Mouse (Mus musculus) heart, adult 2 months (tissue): ENCODE measurements around the gene Dhx9. TPM values are rescaled to one million over a fixed set of nuclear protein-coding genes. Genes with fewer than 3 reads are reported as not detected.
A peak's percentile ranks its signal among the peaks of the same experiment; 100 is the strongest.

ENCODE experiments used
- DNase-seq, 2 experiments: peaks; one replicate each; pipeline ENCODE4 v3.0.0; 2021
- H3K27ac ChIP-seq: fragments of 200-600 bp; 2 replicates; pipeline ENCODE4 v1.8.1; 2022
- H3K27me3 ChIP-seq: fragments of 200-500 bp; 2 replicates; pipeline ENCODE4 v1.6.1; 2012; ENCODE audit warnings: mild to moderate bottlenecking, low read length, inconsistent platforms, mixed read lengths; ENCODE audit not compliant: control insufficient read depth, insufficient read depth
- H3K36me3 ChIP-seq: fragments of 200-500 bp; 2 replicates; pipeline ENCODE4 v1.6.1; 2012; ENCODE audit warnings: low read length, inconsistent platforms; ENCODE audit not compliant: control insufficient read depth, insufficient read depth
- H3K4me1 ChIP-seq: fragments of 200-500 bp; 2 replicates; pipeline ENCODE4 v1.6.1; 2011; ENCODE audit warnings: low read length; ENCODE audit not compliant: control insufficient read depth, insufficient read depth
- H3K4me3 ChIP-seq: fragments of 200-600 bp; 2 replicates; pipeline ENCODE4 v1.8.1; 2022
- H3K79me2 ChIP-seq: fragments of 200-500 bp; replicated peaks from 2 replicates; pipeline ENCODE4 v1.6.1; 2012; ENCODE audit warnings: mild to moderate bottlenecking, inconsistent platforms, low read length, moderate library complexity, mixed read lengths; ENCODE audit not compliant: control insufficient read depth, insufficient read depth
- H3K9ac ChIP-seq: fragments of 200-500 bp; 2 replicates; pipeline ENCODE4 v1.6.1; 2012; ENCODE audit warnings: low read depth, mild to moderate bottlenecking, control low read depth, inconsistent platforms, low read length, mixed read lengths
- CTCF ChIP-seq: fragments of 200-600 bp; IDR thresholded peaks from 2 replicates; pipeline ENCODE4 v1.8.1; 2022; ENCODE audit warnings: antibody characterized with exemption, mild to moderate bottlenecking, moderate library complexity
- EP300 ChIP-seq: fragments of 200-500 bp; IDR thresholded peaks from 2 replicates; pipeline ENCODE4 v1.6.1; 2011; ENCODE audit warnings: low read depth, low read length, control low read depth; ENCODE audit not compliant: insufficient read depth
- POLR2A ChIP-seq: fragments of 200-500 bp; IDR thresholded peaks from 2 replicates; pipeline ENCODE4 v1.6.1; 2011; ENCODE audit warnings: mild to moderate bottlenecking, low read depth, low read length, control low read depth; ENCODE audit not compliant: insufficient read depth
- WGBS: fragments of 180-500 bp; shearing (Covaris S2); methylation state at CpG from one replicate; pipeline ENCODE4 v1.1.7; 2018; 5-methylcytosine and 5-hydroxymethylcytosine counted together
- intact Hi-C: fragments of 180-260 bp; cut with DNase I; formaldehyde crosslinking; loops from one replicate; pipeline ENCODE4 v1.15.1; 2025
- polyA plus RNA-seq: library from polyadenylated mRNA; depleted of rRNA; stranded (reverse); fragments of >200 nt; gene quantifications from 2 replicates; pipeline ENCODE4 v1.2.3, GENCODE M21; 2012
- total RNA-seq, 2 experiments: library from RNA; stranded (reverse); gene quantifications; 2 replicates each; pipeline ENCODE4 v1.2.3; 2021

Dhx9 gene
- total and polyA plus RNA-seq, 3 experiments = 10.1 to 45.4 (median 44.0) TPM

- DNase-seq = peak; percentile 15 to 38
- no peak for TF ChIP-seq POLR2A
- no peak for TF ChIP-seq EP300
- peak; percentile 83 for TF ChIP-seq CTCF
- Histone ChIP-seq H3K27ac (no peak overlapping the region), H3K36me3 (no peaks in the 10 kb centered on the region; the same call in 1 of the 2 replicates), H3K4me3 (no peak overlapping the region), H3K79me2 (no peaks in the 10 kb centered on the region), H3K27me3 (no peaks in the 10 kb centered on the region), H3K9ac (no peak overlapping the region), H3K4me1 (no peaks in the 10 kb centered on the region)
- WGBS = 72% methylated on average over 10 of the region's 10 CpGs
- intact Hi-C loops = no loop called here
These were observed 36.0 kb downstream of the Dhx9 start for GRCm38 (mm10) chr1:153451237-153452154.

DNA sequence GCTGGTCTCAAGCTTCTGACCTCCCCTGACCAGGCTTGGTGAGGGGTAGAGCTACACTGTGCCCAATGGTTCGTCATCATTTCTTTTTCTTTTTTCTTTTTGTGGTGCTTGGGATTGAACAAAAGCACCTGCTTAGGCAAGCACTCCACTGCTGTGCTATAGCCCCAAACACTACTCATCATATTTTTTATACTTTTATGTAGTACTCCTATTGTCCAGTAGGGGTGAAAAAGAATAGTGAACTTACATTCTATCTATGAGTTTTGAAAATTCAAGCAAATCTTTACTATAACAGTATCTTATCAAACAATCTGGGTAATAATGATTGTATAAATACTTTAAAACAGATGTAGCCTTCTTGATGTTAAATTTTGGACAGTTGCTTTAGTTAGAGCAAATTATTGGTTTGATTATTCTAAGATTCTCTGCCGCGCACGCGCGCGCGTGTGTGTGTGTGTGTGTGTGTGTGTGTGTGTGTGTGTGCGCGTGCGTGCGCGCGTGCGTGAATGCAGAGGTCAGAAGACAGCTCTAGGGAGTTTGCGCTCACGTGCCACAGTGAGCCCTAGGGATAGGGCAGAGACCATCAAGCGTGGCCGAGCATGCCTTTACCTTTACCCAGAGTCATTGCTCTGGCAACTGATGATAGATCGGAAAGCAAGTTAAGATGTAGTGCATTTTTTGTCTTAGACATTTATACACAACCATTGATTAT lies 41.2 kb downstream of the Dhx9 start:
- Histone ChIP-seq H3K27me3 (no peaks in the 10 kb centered on the region), H3K4me1 (no peaks in the 10 kb centered on the region), H3K27ac (no peak overlapping the region), H3K9ac (no peak overlapping the region), H3K79me2 (no peaks in the 10 kb centered on the region), H3K4me3 (no peak overlapping the region), H3K36me3 (no peaks in the 10 kb centered on the region)
- WGBS = 96% methylated on average over 20 of the region's 20 CpGs
- intact Hi-C loops = no loop called here
- peak; percentile 49 for TF ChIP-seq CTCF
- no peak for TF ChIP-seq POLR2A
- no peak for TF ChIP-seq EP300
- no peak for DNase-seq

GRCm38 (mm10) chr1:153443632-153444031 lies 43.8 kb downstream of the Dhx9 start:
- WGBS = 76% methylated on average over 4 of the region's 4 CpGs

GRCm38 (mm10) chr1:153443019-153443418 lies 44.4 kb downstream of the Dhx9 start:
- no peak overlapping the region for H3K9ac ChIP-seq
- no peak overlapping the region for H3K4me3 ChIP-seq
- no peak overlapping the region for H3K27ac ChIP-seq
- DNase-seq = no peak
- no peaks in the 10 kb centered on the region for H3K79me2 ChIP-seq
- intact Hi-C loops = no loop called here
- no peaks in the 10 kb centered on the region for H3K4me1 ChIP-seq
- TF ChIP-seq CTCF (no peak), EP300 (no peak), POLR2A (no peak)
- 89% methylated on average over 1 of the region's 1 CpGs for WGBS
- H3K36me3 ChIP-seq = no peaks in the 10 kb centered on the region
- no peaks in the 10 kb centered on the region for H3K27me3 ChIP-seq

More at GRCm38 (mm10) chr1:153443632-153444031, 43.8 kb downstream of the Dhx9 start:
- Histone ChIP-seq H3K9ac (no peak overlapping the region), H3K4me3 (no peak overlapping the region), H3K4me1 (no peaks in the 10 kb centered on the region), H3K79me2 (no peaks in the 10 kb centered on the region), H3K27ac (no peak overlapping the region), H3K27me3 (no peaks in the 10 kb centered on the region), H3K36me3 (no peaks in the 10 kb centered on the region)
- TF ChIP-seq EP300 (no peak), CTCF (no peak), POLR2A (no peak)
- DNase-seq = no peak
- intact Hi-C loops = no loop called here

- intact Hi-C loops = no loop called here
- Histone ChIP-seq H3K4me1 (no peaks in the 10 kb centered on the region), H3K4me3 (no peak overlapping the region), H3K27ac (no peak overlapping the region), H3K79me2 (no peaks in the 10 kb centered on the region), H3K36me3 (no peaks in the 10 kb centered on the region), H3K27me3 (no peaks in the 10 kb centered on the region), H3K9ac (no peak overlapping the region)
- DNase-seq = no peak
- no peak for TF ChIP-seq POLR2A
- WGBS = 80% methylated on average over 3 of the region's 3 CpGs
These were observed 45.8 kb downstream of the Dhx9 start for GRCm38 (mm10) chr1:153441656-153442055.

DNA sequence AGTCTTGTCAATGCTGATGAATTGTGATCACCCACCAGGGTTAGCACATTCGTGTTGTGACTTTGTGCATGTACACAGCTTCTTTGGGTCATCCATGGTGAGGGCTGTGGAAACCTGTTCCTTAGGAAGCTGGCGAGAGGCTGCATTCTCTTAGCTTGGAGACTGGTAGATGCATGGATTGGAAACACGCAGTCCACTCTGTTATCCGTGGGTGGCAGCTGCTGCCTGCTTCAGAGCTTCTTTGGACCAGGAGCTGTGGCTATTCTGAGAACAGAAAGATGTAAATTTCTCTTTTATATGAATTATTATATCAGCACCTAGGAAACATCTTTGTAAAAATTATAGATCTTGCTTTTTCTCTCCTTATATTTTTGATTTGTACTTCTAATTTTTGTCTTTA lies 46.7 kb downstream of the Dhx9 start:
- Histone ChIP-seq H3K79me2 (no peaks in the 10 kb centered on the region), H3K4me1 (no peaks in the 10 kb centered on the region), H3K27me3 (no peaks in the 10 kb centered on the region), H3K9ac (no peak overlapping the region), H3K36me3 (no peaks in the 10 kb centered on the region), H3K27ac (no peak overlapping the region), H3K4me3 (no peak overlapping the region)
- TF ChIP-seq CTCF (no peak), EP300 (no peak), POLR2A (no peak)
- no peak for DNase-seq
- intact Hi-C loops = no loop called here
- 84% methylated on average over 4 of the region's 4 CpGs for WGBS
